Mouse (Mus musculus): ENCODE measurements around the gene Ddx19b. TPM values are rescaled to one million over a fixed set of nuclear protein-coding genes. Genes with fewer than 3 reads are reported as not detected.

The Ddx19b gene
- polyA plus RNA-seq, 1 experiment from 2014 or later, result 5.5 TPM

- ATAC-seq (ENCODE audit: low read depth) (peak; percentile 94), DNase-seq (ENCODE audit: low spot score) (peak; percentile 91)
- Histone ChIP-seq H3K4me2 (ENCODE audit: low read depth, low read length) (peak overlapping the region; percentile 70), H3K27me3 (replicated peaks; ENCODE audit: control insufficient read depth, insufficient read depth, low read length) (no peaks in the 10 kb centered on the region), H3K4me1 (ENCODE audit: control insufficient read depth, insufficient read depth, low read length) (peaks cover 14% of the 10 kb centered on the region), H3K36me3 (ENCODE audit: control insufficient read depth, insufficient read depth, low read length) (no peaks in the 10 kb centered on the region), H3K27ac (replicated peaks; ENCODE audit: low read depth, low read length) (peak overlapping the region; percentile 61; the same call in 1 of the 2 replicates), H3K9me3 (ENCODE audit: control insufficient read depth, low read length) (no peaks in the 10 kb centered on the region), H3K9ac (ENCODE audit: low read depth, low read length) (peak overlapping the region; percentile 68), H3K4me3 (ENCODE audit: low read depth, low read length) (peak overlapping the region; percentile 79)
- WGBS, result under 1% methylated on average over 27 of the region's 27 CpGs
Observed at GRCm38 (mm10) chr8:111062072-111062757, 30.7 kb upstream of the Ddx19b start.

- WGBS, result 0% methylated on average over 14 of the region's 14 CpGs
- DNase-seq (ENCODE audit: low spot score), result peak; percentile 16
- Histone ChIP-seq H3K4me2 (ENCODE audit: low read depth, low read length) (peak overlapping the region; percentile 70), H3K9ac (ENCODE audit: low read depth, low read length) (peak overlapping the region; percentile 68), H3K4me3 (ENCODE audit: low read depth, low read length) (peak overlapping the region; percentile 79), H3K27me3 (replicated peaks; ENCODE audit: control insufficient read depth, insufficient read depth, low read length) (no peaks in the 10 kb centered on the region), H3K27ac (replicated peaks; ENCODE audit: low read depth, low read length) (peak overlapping the region; percentile 34; the same call in 1 of the 2 replicates), H3K4me1 (ENCODE audit: control insufficient read depth, insufficient read depth, low read length) (peaks cover 18% of the 10 kb centered on the region), H3K9me3 (ENCODE audit: control insufficient read depth, low read length) (no peaks in the 10 kb centered on the region), H3K36me3 (ENCODE audit: control insufficient read depth, insufficient read depth, low read length) (no peaks in the 10 kb centered on the region)
- no peak for ATAC-seq (ENCODE audit: low read depth)
Observed at GRCm38 (mm10) chr8:111061688-111062071, 30.1 kb upstream of the Ddx19b start.

- H3K9me3 ChIP-seq (ENCODE audit: control insufficient read depth, low read length), result no peaks in the 10 kb centered on the region
- no peak overlapping the region for H3K4me2 ChIP-seq (ENCODE audit: low read depth, low read length)
- H3K9ac ChIP-seq (ENCODE audit: low read depth, low read length), result no peak overlapping the region
- no peak overlapping the region for H3K27ac ChIP-seq (replicated peaks; ENCODE audit: low read depth, low read length)
- H3K4me1 ChIP-seq (ENCODE audit: control insufficient read depth, insufficient read depth, low read length), result peaks cover 18% of the 10 kb centered on the region
- peaks cover 18% of the 10 kb centered on the region for H3K36me3 ChIP-seq (ENCODE audit: control insufficient read depth, insufficient read depth, low read length)
- no peaks in the 10 kb centered on the region for H3K27me3 ChIP-seq (replicated peaks; ENCODE audit: control insufficient read depth, insufficient read depth, low read length)
- DNase-seq (ENCODE audit: low spot score) (no peak), ATAC-seq (ENCODE audit: low read depth) (no peak)
- no peak overlapping the region for H3K4me3 ChIP-seq (ENCODE audit: low read depth, low read length)
- 54% methylated on average over 2 of the region's 2 CpGs for WGBS
Observed at GRCm38 (mm10) chr8:111058946-111059572, 27.5 kb upstream of the Ddx19b start.

GRCm38 (mm10) chr8:111056691-111057293 lies 25.2 kb upstream of the Ddx19b start:
- Histone ChIP-seq H3K36me3 (ENCODE audit: control insufficient read depth, insufficient read depth, low read length) (peaks cover 41% of the 10 kb centered on the region), H3K9me3 (ENCODE audit: control insufficient read depth, low read length) (no peaks in the 10 kb centered on the region), H3K4me2 (ENCODE audit: low read depth, low read length) (peak overlapping the region; percentile 94), H3K27me3 (replicated peaks; ENCODE audit: control insufficient read depth, insufficient read depth, low read length) (no peaks in the 10 kb centered on the region), H3K4me3 (ENCODE audit: low read depth, low read length) (peak overlapping the region; percentile 92), H3K27ac (replicated peaks; ENCODE audit: low read depth, low read length) (peak overlapping the region; percentile 81), H3K4me1 (ENCODE audit: control insufficient read depth, insufficient read depth, low read length) (peaks cover 13% of the 10 kb centered on the region), H3K9ac (ENCODE audit: low read depth, low read length) (peak overlapping the region; percentile 88)
- DNase-seq (ENCODE audit: low spot score), result peak; percentile 20
- ATAC-seq (ENCODE audit: low read depth), result peak; percentile 65
- under 1% methylated on average over 24 of the region's 63 CpGs for WGBS

GRCm38 (mm10) chr8:111056158-111056663 lies 24.7 kb upstream of the Ddx19b start, which contains the start of gene Exosc6:
Gene Exosc6 (plus strand): TSS chr8:111056339.
- Histone ChIP-seq H3K9me3 (ENCODE audit: control insufficient read depth, low read length) (no peaks in the 10 kb centered on the region), H3K27me3 (replicated peaks; ENCODE audit: control insufficient read depth, insufficient read depth, low read length) (no peaks in the 10 kb centered on the region), H3K27ac (replicated peaks; ENCODE audit: low read depth, low read length) (peak within 1 kb of the TSS; percentile 81), H3K4me3 (ENCODE audit: low read depth, low read length) (peak within 1 kb of the TSS; percentile 92), H3K9ac (ENCODE audit: low read depth, low read length) (peak within 1 kb of the TSS; percentile 88), H3K4me2 (ENCODE audit: low read depth, low read length) (peak within 1 kb of the TSS; percentile 94), H3K4me1 (ENCODE audit: control insufficient read depth, insufficient read depth, low read length) (peaks cover 11% of the 10 kb centered on the region), H3K36me3 (ENCODE audit: control insufficient read depth, insufficient read depth, low read length) (peaks cover 47% of the 10 kb centered on the region)
- under 1% methylated on average over 33 of the region's 68 CpGs for WGBS
- peak; percentile 96 for ATAC-seq (ENCODE audit: low read depth)
- DNase-seq (ENCODE audit: low spot score), result peak; percentile 97

GRCm38 (mm10) chr8:111055661-111056060 lies 24.1 kb upstream of the Ddx19b start:
- peaks cover 8% of the 10 kb centered on the region for H3K4me1 ChIP-seq (ENCODE audit: control insufficient read depth, insufficient read depth, low read length)
- ATAC-seq (ENCODE audit: low read depth), result peak; percentile 2; the same call in 1 of the 2 replicates

GRCm38 (mm10) chr8:111055031-111055634 lies 23.6 kb upstream of the Ddx19b start:
- Histone ChIP-seq H3K9ac (ENCODE audit: low read depth, low read length) (no peak overlapping the region), H3K4me2 (ENCODE audit: low read depth, low read length) (no peak overlapping the region), H3K36me3 (ENCODE audit: control insufficient read depth, insufficient read depth, low read length) (peaks cover 58% of the 10 kb centered on the region), H3K27ac (replicated peaks; ENCODE audit: low read depth, low read length) (no peak overlapping the region), H3K4me3 (ENCODE audit: low read depth, low read length) (no peak overlapping the region), H3K9me3 (ENCODE audit: control insufficient read depth, low read length) (no peaks in the 10 kb centered on the region), H3K27me3 (replicated peaks; ENCODE audit: control insufficient read depth, insufficient read depth, low read length) (no peaks in the 10 kb centered on the region), H3K4me1 (ENCODE audit: control insufficient read depth, insufficient read depth, low read length) (peaks cover 8% of the 10 kb centered on the region)
- DNase-seq (ENCODE audit: low spot score), result no peak
- ATAC-seq (ENCODE audit: low read depth), result no peak
- WGBS, result 90% methylated on average over 17 of the region's 17 CpGs

More at GRCm38 (mm10) chr8:111055661-111056060, 24.1 kb upstream of the Ddx19b start:
- WGBS, result 69% methylated on average over 2 of the region's 2 CpGs
- H3K4me3 ChIP-seq (ENCODE audit: low read depth, low read length), result peak overlapping the region; percentile 92; the same call in 1 of the 2 replicates
- no peak overlapping the region for H3K27ac ChIP-seq (replicated peaks; ENCODE audit: low read depth, low read length)
- H3K4me2 ChIP-seq (ENCODE audit: low read depth, low read length), result no peak overlapping the region
- H3K9me3 ChIP-seq (ENCODE audit: control insufficient read depth, low read length), result no peaks in the 10 kb centered on the region
- no peaks in the 10 kb centered on the region for H3K27me3 ChIP-seq (replicated peaks; ENCODE audit: control insufficient read depth, insufficient read depth, low read length)
- H3K36me3 ChIP-seq (ENCODE audit: control insufficient read depth, insufficient read depth, low read length), result peaks cover 52% of the 10 kb centered on the region
- H3K9ac ChIP-seq (ENCODE audit: low read depth, low read length), result no peak overlapping the region
- no peak for DNase-seq (ENCODE audit: low spot score)

- no peak overlapping the region for H3K9ac ChIP-seq (ENCODE audit: low read depth, low read length)
- H3K27me3 ChIP-seq (replicated peaks; ENCODE audit: control insufficient read depth, insufficient read depth, low read length), result no peaks in the 10 kb centered on the region
- H3K9me3 ChIP-seq (ENCODE audit: control insufficient read depth, low read length), result no peaks in the 10 kb centered on the region
- no peak overlapping the region for H3K4me2 ChIP-seq (ENCODE audit: low read depth, low read length)
- no peak for DNase-seq (ENCODE audit: low spot score)
- H3K27ac ChIP-seq (replicated peaks; ENCODE audit: low read depth, low read length), result no peak overlapping the region
- peaks cover 8% of the 10 kb centered on the region for H3K4me1 ChIP-seq (ENCODE audit: control insufficient read depth, insufficient read depth, low read length)
- H3K36me3 ChIP-seq (ENCODE audit: control insufficient read depth, insufficient read depth, low read length), result peaks cover 69% of the 10 kb centered on the region
- 91% methylated on average over 12 of the region's 12 CpGs for WGBS
- no peak for ATAC-seq (ENCODE audit: low read depth)
- H3K4me3 ChIP-seq (ENCODE audit: low read depth, low read length), result no peak overlapping the region
Observed at GRCm38 (mm10) chr8:111053827-111054518, 22.4 kb upstream of the Ddx19b start.

Measured in embryonic facial prominence, embryonic 14.5 days (tissue).